Mouse (Mus musculus) adrenal gland, postnatal 36 days (tissue): ENCODE data around the gene Sema6d. TPM values are rescaled to one million over a fixed set of nuclear protein-coding genes. Genes with fewer than 3 reads are reported as not detected.

ENCODE experiments used
- DNase-seq, 2 experiments: peaks; one replicate each; pipeline ENCODE4 v3.0.0; 2021; ENCODE audit warnings: mixed read lengths in 1 of 2
- total RNA-seq, 2 experiments: library from RNA; stranded (reverse); gene quantifications; 2 replicates each; pipeline ENCODE4 v1.2.3; 2021

Sema6d gene
- total RNA-seq, 2 experiments from 2014 or later: 7.7 to 11.3 TPM

DNA sequence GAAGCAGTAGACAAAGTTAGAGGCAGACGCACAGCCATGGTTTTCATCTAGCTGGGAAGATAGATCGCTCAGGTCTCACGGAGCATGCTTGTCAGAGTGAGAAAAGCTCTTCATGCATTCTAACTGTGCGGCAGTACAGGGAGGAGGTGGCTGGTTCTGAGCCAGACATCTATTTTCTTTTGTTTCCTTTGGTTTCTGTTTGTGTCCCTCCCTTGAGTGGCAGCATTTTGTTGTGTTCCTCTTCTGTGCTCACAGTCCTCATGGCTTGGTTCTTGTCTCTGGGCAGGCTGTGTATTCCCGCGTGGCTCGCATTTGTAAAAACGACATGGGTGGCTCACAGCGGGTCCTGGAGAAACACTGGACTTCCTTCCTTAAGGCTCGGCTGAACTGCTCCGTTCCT, 567.6 kb downstream of the Sema6d start:
- DNase-seq: no peak

DNA sequence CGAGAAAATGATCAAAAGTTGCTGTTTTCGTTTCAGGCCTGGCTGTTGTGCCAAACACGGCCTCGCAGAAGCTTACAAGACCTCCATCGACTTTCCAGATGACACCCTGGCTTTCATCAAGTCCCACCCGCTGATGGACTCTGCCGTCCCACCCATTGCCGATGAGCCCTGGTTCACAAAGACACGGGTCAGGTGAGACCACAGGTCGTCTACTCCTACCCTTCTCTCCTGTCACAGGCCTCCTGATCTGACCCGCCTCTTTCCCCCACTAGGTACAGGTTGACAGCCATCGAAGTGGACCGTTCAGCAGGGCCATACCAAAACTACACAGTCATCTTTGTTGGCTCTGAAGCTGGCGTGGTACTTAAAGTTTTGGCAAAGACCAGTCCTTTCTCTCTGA, 568.6 kb downstream of the Sema6d start:
- no peak for DNase-seq

DNA sequence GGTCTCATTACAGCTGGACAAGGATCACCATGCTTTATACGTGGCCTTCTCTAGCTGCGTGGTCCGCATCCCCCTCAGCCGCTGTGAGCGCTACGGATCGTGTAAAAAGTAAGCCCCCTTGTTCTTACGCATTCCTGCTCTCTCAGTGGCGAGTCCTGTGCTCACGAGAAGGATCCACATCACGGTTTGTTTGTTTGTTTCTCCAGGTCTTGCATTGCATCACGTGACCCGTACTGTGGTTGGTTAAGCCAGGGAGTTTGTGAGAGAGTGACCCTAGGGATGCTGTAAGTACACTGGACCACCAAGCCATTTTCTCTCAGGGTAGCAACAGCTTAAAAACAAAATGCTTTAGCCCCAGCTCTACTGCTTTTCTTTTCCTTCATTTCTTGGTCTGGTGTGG, 569.8 kb downstream of the Sema6d start:
- DNase-seq: no peak

DNA sequence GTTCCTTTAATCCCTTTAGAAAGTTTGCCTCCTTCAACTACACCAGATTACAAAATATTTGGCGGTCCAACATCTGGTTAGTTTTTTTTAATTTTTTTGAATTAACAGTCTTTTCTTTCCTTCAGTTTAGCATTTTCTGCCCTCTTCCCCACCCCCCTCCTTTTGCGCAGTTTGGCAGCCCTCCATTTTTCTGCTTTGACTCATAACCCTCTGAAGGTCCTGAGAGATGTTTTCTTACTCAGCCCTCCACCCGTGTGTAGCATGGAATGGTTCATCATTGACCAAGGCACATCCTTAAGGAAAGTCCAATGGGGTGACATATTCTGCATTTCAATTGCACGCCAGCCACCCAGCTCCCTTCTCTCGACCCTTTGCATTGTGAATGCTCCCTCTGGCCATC, 570.9 kb downstream of the Sema6d start:
- DNase-seq: peak; percentile 60 to 61

DNA sequence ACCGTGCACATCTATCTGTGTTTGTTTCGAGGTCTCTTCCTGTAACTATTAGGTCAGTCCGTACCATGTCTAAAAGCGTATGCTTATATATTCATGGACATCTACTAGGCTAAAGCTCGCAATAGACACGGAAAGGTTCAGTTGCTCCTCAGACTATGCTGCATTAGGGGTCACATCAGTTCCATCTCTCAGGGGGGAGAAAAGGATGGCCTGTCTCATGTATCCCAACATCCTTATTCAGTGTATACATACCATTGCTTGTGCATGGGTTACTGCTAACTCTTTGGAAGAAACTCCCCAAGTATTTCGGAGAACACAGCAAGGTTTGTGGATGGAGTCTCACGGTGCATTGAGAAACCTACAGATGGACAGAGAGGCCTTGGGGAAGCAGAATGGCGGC, 571.5 kb downstream of the Sema6d start:
- no peak for DNase-seq

DNA sequence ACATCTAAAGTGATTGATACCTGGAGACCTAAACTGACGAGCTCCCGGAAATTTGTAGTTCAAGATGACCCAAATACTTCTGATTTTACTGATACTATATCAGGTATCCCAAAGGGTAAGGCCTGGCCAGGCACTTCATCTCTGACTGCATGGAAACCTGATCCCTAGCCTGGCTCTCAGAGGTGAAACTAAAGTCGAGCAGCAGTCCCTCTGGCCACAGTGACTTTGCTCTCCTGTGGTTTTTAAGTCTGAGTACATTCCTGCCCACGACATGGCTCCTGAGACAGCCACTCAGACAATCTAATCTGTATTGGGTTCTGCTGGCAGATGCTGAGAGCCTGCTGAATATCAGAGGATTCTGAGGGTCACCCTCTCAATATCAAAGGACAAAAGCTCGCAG, 572.5 kb downstream of the Sema6d start:
- DNase-seq: no peak

DNA sequence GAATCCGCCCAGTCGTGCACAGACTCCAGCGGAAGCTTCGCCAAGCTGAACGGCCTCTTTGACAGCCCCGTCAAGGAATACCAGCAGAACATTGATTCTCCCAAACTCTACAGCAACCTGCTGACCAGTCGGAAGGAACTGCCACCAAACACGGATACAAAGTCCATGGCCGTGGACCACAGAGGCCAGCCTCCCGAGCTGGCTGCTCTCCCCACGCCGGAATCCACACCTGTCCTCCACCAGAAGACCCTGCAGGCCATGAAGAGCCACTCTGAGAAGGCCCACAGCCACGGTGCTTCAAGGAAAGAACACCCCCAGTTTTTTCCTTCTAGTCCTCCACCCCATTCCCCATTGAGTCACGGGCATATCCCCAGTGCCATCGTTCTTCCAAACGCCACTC, 574.4 kb downstream of the Sema6d start:
- DNase-seq: no peak

DNA sequence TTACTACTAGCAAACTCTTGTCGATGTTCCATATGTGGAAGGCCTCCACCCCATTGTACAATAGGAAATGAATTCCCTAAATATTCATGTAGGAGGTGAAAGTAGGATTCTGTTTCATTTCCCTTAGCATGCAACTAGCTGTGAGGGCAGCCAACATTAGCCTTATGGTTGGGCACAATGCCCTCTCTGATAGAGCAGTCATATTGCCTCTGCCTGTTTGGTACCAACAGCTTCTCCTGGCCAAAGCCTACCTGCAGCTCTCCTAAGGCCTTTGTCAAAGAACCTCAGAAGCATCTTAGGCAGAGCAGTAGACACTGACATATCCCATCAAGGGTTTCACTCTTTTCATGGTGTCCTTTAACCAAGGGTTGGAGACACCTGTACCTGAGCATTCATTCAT, 578.7 kb downstream of the Sema6d start:
- no peak for DNase-seq

DNA sequence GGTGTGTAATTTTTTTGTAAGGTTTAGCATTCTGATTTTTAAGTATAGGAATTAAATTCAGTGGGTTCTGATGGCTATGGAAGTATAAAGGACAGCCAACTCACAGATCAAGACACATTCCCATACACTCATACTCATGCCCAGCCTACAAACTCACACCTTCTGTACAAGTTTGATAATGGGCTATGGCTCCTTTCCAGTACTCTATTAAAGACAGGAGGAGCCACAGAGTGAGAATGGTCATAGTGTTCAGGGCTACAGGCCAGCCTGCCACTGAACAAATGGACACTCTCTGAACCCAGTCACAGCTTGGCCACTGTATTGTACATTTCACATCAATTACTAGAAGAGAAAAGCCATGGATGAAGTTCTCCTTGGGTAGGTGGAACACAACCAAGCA, 583.3 kb downstream of the Sema6d start:
- DNase-seq: no peak

DNA sequence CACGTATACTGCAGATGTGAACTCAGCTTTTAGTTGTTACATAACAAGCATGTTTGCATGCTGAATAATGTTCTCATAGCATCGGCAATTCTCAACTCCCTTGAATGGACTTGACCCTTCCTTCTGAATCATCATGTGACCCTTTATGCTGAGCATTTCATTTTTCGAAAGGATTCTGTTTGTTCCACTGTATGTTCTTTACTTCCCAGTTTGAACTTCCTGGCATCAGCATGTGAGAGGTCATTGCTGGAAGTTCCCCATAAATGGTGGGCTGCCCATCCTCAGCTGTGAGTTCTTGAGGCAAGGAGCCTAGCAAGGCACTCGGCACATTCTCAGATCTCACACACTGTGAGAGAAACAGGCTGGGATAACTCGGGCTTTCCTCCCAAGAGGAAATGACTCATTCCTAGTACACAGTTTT, 594.7 kb downstream of the Sema6d start:
- peak in 1 of 2 experiments; percentile 15 for DNase-seq

DNA sequence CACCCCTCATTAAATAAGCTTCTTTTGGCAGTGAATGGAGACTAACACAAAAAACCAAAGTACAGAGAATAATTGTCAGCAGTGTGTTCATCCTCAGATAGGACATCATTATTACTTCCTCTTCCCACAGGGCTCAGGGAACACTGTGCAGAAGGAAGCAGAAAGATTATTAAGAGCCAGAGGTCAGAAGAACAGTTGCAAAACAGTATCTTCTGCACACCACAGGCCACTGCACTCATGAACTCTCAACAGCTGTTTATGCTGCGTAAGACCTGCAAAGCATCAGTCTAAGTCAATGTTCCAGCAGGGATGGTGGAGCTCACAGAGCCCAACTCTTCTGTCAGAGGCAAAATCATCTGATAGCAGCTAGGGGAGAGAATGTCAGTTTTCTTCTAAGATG, 600.6 kb downstream of the Sema6d start:
- DNase-seq: no peak

DNA sequence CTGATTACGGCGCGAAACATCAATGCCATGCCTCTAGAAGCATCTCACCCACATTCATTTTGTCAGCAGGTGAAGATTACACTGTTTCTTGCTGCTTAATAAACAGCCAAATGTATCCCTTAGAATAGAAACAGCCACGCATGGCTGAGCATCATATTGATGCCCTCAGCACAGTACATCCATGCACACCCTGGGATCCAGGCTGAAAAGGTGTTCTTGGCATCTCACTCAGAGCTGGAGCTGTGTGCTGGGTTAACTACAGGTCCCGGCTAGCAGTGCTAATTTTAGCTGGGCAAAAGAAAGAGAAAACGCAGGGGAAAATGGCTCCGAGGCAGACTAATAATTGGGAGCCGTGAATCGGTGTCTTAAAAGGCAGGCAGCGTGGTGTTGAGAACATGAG, 612.9 kb downstream of the Sema6d start:
- DNase-seq: no peak

DNA sequence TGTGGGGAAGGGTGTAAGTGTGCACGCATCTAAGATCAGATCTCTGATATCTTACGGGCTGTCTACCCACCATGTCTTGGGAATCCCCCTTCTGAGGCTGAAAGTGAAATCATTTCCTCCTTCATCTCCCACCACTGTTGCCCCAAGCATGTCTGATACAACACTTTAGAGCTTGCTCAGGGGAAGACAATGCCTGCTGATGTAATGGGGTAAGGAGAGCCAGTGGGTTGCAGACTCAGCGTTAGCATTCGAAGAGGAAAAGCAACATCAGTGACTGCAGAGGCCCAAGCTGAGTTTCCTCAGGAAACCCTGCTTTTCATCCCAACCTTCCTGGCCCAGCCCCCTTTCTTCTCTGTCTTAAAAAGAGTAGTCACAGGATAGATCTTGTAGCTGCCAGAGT, 615.2 kb downstream of the Sema6d start:
- no peak for DNase-seq

DNA sequence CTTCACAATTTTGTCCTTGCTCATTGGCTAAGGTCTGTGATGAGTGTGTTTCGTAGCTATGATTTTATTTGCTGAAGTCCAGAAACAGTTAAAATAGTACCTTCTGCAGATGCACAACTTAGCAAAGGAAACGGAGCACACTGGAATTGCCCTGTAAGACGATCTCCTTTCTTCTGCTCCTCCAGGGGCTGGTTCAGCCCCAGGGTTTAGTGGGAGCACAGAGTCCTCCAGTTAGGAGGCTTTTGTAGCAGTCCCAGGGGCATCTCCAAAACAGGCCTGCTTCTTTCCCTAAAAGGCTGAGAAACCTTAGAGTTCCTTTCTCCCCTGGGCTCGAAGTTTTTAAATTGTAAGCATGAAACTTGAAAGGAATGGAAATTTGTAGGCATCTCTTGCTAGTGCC, 616.0 kb downstream of the Sema6d start:
- DNase-seq: no peak

DNA sequence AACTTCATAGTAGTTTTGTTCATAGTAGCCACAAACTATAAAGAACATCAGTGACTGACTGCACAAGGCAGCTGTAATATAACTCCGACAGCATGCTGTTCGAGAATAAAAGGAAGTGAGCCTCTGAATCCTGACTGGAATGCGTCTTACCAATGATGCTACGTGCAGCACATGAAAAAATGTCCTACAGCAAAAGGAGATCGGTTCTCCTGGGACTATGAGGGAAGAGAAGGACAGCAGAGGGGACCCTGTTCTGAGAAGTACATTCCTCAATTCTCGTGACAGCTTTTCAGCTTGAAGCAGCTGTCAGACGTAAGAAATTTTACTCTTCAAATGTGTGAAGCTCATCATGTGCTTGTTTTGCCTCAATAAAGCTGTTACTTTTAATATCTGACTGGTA, 617.1 kb downstream of the Sema6d start:
- no peak for DNase-seq
